Mouse (Mus musculus): ENCODE measurements around the gene Mrps5.

- TF ChIP-seq CTCF (IDR thresholded peaks at IDR 0.05; ENCODE audit: control insufficient read depth, insufficient read depth, low read length), result no peak
- no peak for TF ChIP-seq POLR2A (IDR thresholded peaks at IDR 0.05; ENCODE audit: borderline replicate concordance, control insufficient read depth, low read depth, low read length)
These were observed 52.0 kb downstream of the Mrps5 start for GRCm38 (mm10) chr2:127638973-127639372.
